In genomic region chr1:195130479-195130878, GRCm38 (mm10) we compare ENCODE assay signal across 8 mouse cellular contexts. TPM values are rescaled to one million over a fixed set of nuclear protein-coding genes. Genes with fewer than 3 reads are reported as not detected.
DNase-seq lines count a peak whose midpoint lies in the region; ATAC-seq and TF ChIP-seq lines count a peak whose summit lies in the region.

No protein-coding gene starts in this region.

- no peak for TF ChIP-seq POLR2A in lung, adult 2 months (IDR thresholded peaks at IDR 0.05; ENCODE audit: borderline replicate concordance, extremely low read depth, low read depth, low read length)
- TF ChIP-seq POLR2A in embryonic fibroblast, embryonic 13.5 days (IDR thresholded peaks at IDR 0.05; ENCODE audit: low read depth, low read length): no peak

- peaks cover 17% of the 10 kb centered on the region for H3K36me3 ChIP-seq in limb, embryonic 12.5 days
- H3K36me3 ChIP-seq in neural tube, embryonic 15.5 days: peaks cover 2% of the 10 kb centered on the region; the same call in 1 of the 2 replicates

- 7% methylated on average over 2 of the region's 2 CpGs for WGBS in lung, adult 2 months
- 28% methylated on average over 2 of the region's 2 CpGs for WGBS in limb, embryonic 12.5 days
- WGBS in neural tube, embryonic 15.5 days: 6% methylated on average over 2 of the region's 2 CpGs

- no peaks in the 10 kb centered on the region for H3K9me3 ChIP-seq in limb, embryonic 12.5 days
- no peaks in the 10 kb centered on the region for H3K9me3 ChIP-seq in neural tube, embryonic 15.5 days (replicated peaks)

- no peak for ATAC-seq in limb, embryonic 12.5 days (ENCODE audit: insufficient number of reproducible peaks, insufficient read depth, low FRiP score, low TSS enrichment, low read depth)
- ATAC-seq in neural tube, embryonic 15.5 days (ENCODE audit: low FRiP score): peak; percentile 60; the same call in 1 of the 2 replicates

- no peak for TF ChIP-seq CTCF in lung, adult 2 months (IDR thresholded peaks at IDR 0.05; ENCODE audit: insufficient read depth, low read length)
- TF ChIP-seq CTCF in embryonic fibroblast, embryonic 13.5 days (IDR thresholded peaks at IDR 0.05; ENCODE audit: borderline replicate concordance, insufficient read depth, low read length): no peak

- H3K27ac ChIP-seq in embryonic fibroblast, embryonic 13.5 days (ENCODE audit: insufficient read depth, low read length): no peak overlapping the region
- H3K27ac ChIP-seq in limb, embryonic 12.5 days: peak overlapping the region; percentile 97; the same call in 1 of the 2 replicates
- H3K27ac ChIP-seq in neural tube, embryonic 15.5 days (replicated peaks): peak overlapping the region; percentile 96

- peak overlapping the region; percentile 52 for H3K4me2 ChIP-seq in limb, embryonic 12.5 days
- H3K4me2 ChIP-seq in neural tube, embryonic 15.5 days: peak overlapping the region; percentile 62

- no peaks in the 10 kb centered on the region for H3K27me3 ChIP-seq in limb, embryonic 12.5 days
- H3K27me3 ChIP-seq in neural tube, embryonic 15.5 days (replicated peaks): no peaks in the 10 kb centered on the region

- H3K4me3 ChIP-seq in lung, adult 2 months (replicated peaks; ENCODE audit: extremely low read depth, low read depth, low read length): peak overlapping the region; percentile 99
- peak overlapping the region; percentile 64 for H3K4me3 ChIP-seq in embryonic fibroblast, embryonic 13.5 days (ENCODE audit: insufficient read depth, low read length)
- H3K4me3 ChIP-seq in limb, embryonic 12.5 days (replicated peaks): peak overlapping the region; percentile 58
- peak overlapping the region; percentile 69 for H3K4me3 ChIP-seq in neural tube, embryonic 15.5 days (replicated peaks)

- no peak for DNase-seq in lung, adult 2 months
- no peak for DNase-seq in lung, postnatal 10 days
- DNase-seq in frontal cortex, postnatal 10 days (ENCODE audit: low spot score in 2 of 2): no peak
- no peak for DNase-seq in urinary bladder, postnatal 14 days (ENCODE audit: low spot score)
- no peak for DNase-seq in Muller cell, postnatal 12 days (ENCODE audit: inconsistent ontology term)

- peak overlapping the region; percentile 75 for H3K9ac ChIP-seq in limb, embryonic 12.5 days (replicated peaks)
- peak overlapping the region; percentile 72 for H3K9ac ChIP-seq in neural tube, embryonic 15.5 days (replicated peaks)

- H3K4me1 ChIP-seq in lung, adult 2 months (ENCODE audit: control insufficient read depth, insufficient read depth, low read length): peaks cover 4% of the 10 kb centered on the region
- no peaks in the 10 kb centered on the region for H3K4me1 ChIP-seq in embryonic fibroblast, embryonic 13.5 days (ENCODE audit: control insufficient read depth, insufficient read depth, low read length)
- H3K4me1 ChIP-seq in limb, embryonic 12.5 days (replicated peaks): 0 out of 2 replicates have a peak, but pooled peaks cover 3% of the 10 kb centered on the region
- peaks cover 18% of the 10 kb centered on the region for H3K4me1 ChIP-seq in neural tube, embryonic 15.5 days

RNA-seq across cellular contexts. Expression of gene Cr1l, which starts 0.9 kb away (rescaled TPM):
- 46.2 and 62.1 TPM in 2 replicates for polyA plus RNA-seq in lung, adult 2 months (2012; rRNA removed)
- polyA plus RNA-seq in embryonic fibroblast, embryonic 13.5 days (2011; ENCODE audit: insufficient read length, low read depth, missing spikeins): 97.9 and 121 TPM in 2 replicates
- 43.6 and 48.9 TPM in 2 replicates for polyA plus RNA-seq in limb, embryonic 12.5 days (2016; fragmentation: Nextera tagmentation; extraction: Ambion mirVana)
- polyA plus RNA-seq in neural tube, embryonic 15.5 days (2015; fragmentation: Nextera tagmentation; extraction: Ambion mirVana): 35.5 and 45.3 TPM in 2 replicates

RNA-seq across cellular contexts. Expression of gene Cd46, which starts 38.4 kb away (rescaled TPM):
- 0.50 and 0.95 TPM in 2 replicates for polyA plus RNA-seq in lung, adult 2 months (2012; rRNA removed)
- 1.7 and 2.2 TPM in 2 replicates for polyA plus RNA-seq in embryonic fibroblast, embryonic 13.5 days (2011; ENCODE audit: insufficient read length, low read depth, missing spikeins)
- polyA plus RNA-seq in limb, embryonic 12.5 days (2016; fragmentation: Nextera tagmentation; extraction: Ambion mirVana): 0.73 and 0.78 TPM in 2 replicates
- polyA plus RNA-seq in neural tube, embryonic 15.5 days (2015; fragmentation: Nextera tagmentation; extraction: Ambion mirVana): 1.2 and 1.3 TPM in 2 replicates

RNA-seq across cellular contexts. Expression of gene Cr2, which starts 46.0 kb away (rescaled TPM):
- 0.45 and 1.1 TPM in 2 replicates for polyA plus RNA-seq in lung, adult 2 months (2012; rRNA removed)
- not detected in 2 replicates for polyA plus RNA-seq in embryonic fibroblast, embryonic 13.5 days (2011; ENCODE audit: insufficient read length, low read depth, missing spikeins)
- polyA plus RNA-seq in limb, embryonic 12.5 days (2016; fragmentation: Nextera tagmentation; extraction: Ambion mirVana): 0.28 and 0.29 TPM in 2 replicates
- polyA plus RNA-seq in neural tube, embryonic 15.5 days (2015; fragmentation: Nextera tagmentation; extraction: Ambion mirVana): 0.46 and 0.89 TPM in 2 replicates
